Mouse (Mus musculus) urinary bladder, postnatal 0 days (tissue): ENCODE measurements around the gene Gm10197. TPM values are rescaled to one million over a fixed set of nuclear protein-coding genes. Genes with fewer than 3 reads are reported as not detected.

Source experiments
- polyA plus RNA-seq: library from polyadenylated mRNA; unstranded; fragments of >200 nt; fragmentation: Nextera tagmentation; extraction: Ambion mirVana; gene quantifications from 2 replicates; pipeline ENCODE4 v1.2.1, GENCODE M21; 2015

Gene Gm10197
- polyA plus RNA-seq = not detected in 2 replicates

DNA sequence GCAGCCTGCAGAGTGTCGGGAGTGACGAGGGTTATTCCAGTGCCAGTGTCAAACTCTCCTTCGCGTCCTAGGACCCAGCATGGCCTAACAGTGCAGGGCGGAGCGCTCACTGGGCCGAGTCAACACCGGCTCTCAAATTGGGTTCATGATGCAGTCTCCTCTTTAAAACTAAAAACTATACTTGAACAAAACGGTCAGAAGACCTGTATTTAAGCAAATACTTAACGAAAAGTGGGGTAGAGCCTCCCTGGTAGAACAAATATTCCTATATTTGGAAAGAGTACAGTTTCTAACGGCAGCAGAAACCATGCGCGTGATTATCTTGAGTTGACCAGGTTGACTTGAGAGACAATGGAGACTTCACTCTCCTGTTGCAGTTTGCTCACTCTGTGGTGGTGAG is at the start of gene Gm10197:
Gene Gm10197 (minus strand): TSS at position 101 of the 400 bp plus-strand sequence.

DNA sequence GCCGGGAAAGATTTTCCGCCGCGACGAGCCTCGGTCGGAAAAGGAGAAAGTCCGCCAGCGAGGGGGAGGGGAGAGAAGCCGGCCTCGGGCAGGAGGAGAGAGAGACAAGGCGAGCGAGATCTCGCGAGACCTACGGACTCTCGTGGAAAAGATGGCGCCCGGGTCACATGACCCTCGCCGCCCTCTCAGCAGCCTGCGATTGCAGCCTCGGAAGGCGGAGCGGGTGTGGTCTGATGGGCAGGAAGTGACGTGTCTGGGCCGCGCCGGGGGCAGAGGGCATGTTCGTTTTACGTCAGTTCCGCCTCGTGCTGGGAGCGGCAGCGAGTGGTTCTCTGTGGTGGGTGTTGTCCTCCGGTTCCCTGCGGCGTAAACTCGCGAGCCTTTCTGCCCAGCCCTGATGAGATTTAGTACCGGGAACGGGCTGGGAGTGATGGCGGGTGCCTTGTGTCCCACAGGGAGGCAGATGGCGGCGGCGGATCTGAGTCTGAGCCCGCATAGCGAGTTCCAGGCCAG is 19.0 kb upstream of the Gm10197 start, which contains the start of gene Smndc1:
Gene Smndc1 (minus strand): TSS at position 84 of the 513 bp plus-strand sequence.

Other genes starting within 250 kb of the Gm10197 start
- 99.6 and 116 TPM in 2 replicates for gene Add3, start 231.3 kb downstream of the Gm10197 start, polyA plus RNA-seq
- 25.8 and 27.3 TPM in 2 replicates for gene Mxi1, start 61.2 kb downstream of the Gm10197 start, polyA plus RNA-seq
- gene Smndc1, start 18.8 kb upstream of the Gm10197 start, polyA plus RNA-seq = 23.6 and 32.1 TPM in 2 replicates
- 8.9 and 10.0 TPM in 2 replicates for gene Dusp5, start 157.3 kb upstream of the Gm10197 start, polyA plus RNA-seq
- 222 and 233 TPM in 2 replicates for gene Nutf2-ps1, start 217.3 kb upstream of the Gm10197 start, polyA plus RNA-seq
- 26.6 and 31.6 TPM in 2 replicates for gene Smc3, start 228.6 kb upstream of the Gm10197 start, polyA plus RNA-seq